Mouse (Mus musculus) ES-E14 (cell line): Measurements from ENCODE around the gene Rpl23.

Source experiments
- CHD2 ChIP-seq: IDR thresholded peaks from 2 replicates; pipeline ENCODE4 v1.6.1; 2014; ENCODE audit warnings: mild to moderate bottlenecking, low read depth, low read length, inconsistent platforms
- ZNF384 ChIP-seq: IDR thresholded peaks from 2 replicates; pipeline ENCODE4 v1.6.1; 2012; ENCODE audit warnings: low read depth, low read length, inconsistent platforms

DNA sequence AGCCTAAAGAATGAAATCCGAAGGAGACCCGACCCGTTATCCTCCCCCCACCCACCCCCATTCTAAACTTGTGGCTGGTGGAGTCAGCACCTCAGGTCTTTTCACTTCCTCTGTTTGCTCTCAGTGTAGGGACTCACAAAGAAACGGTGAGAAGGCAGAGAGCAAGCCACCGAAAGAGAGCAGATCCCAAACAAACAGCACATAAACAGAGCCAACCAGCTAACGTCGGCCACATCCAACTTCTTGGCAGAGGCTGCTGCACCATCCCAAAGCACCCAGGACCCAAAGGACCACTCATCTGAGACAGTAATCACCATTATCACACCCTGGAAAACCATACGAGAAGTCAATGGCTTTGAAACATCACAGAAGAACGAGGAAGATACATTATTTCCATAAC is 38.8 kb downstream of the Rpl23 start:
- TF ChIP-seq CHD2: no peak
- TF ChIP-seq ZNF384: no peak
